In genomic region chr5:50058421-50059286, GRCm38 (mm10) we compare ENCODE assay signal across 8 mouse cellular contexts. TPM values are rescaled to one million over a fixed set of nuclear protein-coding genes. Genes with fewer than 3 reads are reported as not detected.
DNase-seq lines count a peak whose midpoint lies in the region; ATAC-seq and TF ChIP-seq lines count a peak whose summit lies in the region.

Gene Adgra3 (minus strand): TSS chr5:50059006.

- H3K27ac ChIP-seq in ES-E14 (ENCODE audit: insufficient read depth, low read depth, low read length, poor library complexity, severe bottlenecking): no peak within 1 kb of the TSS
- H3K27ac ChIP-seq in forebrain, embryonic 14.5 days (ENCODE audit: low read depth, low read length): peak within 1 kb of the TSS; percentile 74
- peak within 1 kb of the TSS; percentile 87 for H3K27ac ChIP-seq in heart, postnatal 0 days (ENCODE audit: low read depth)
- H3K27ac ChIP-seq in lung, embryonic 14.5 days (ENCODE audit: low read depth): peak within 1 kb of the TSS; percentile 90

- H3K9me3 ChIP-seq in ES-E14 (ENCODE audit: control insufficient read depth, insufficient read depth, low read depth, low read length): no peaks in the 10 kb centered on the region
- H3K9me3 ChIP-seq in forebrain, embryonic 14.5 days (replicated peaks; ENCODE audit: control insufficient read depth, low read length): no peaks in the 10 kb centered on the region
- no peaks in the 10 kb centered on the region for H3K9me3 ChIP-seq in heart, postnatal 0 days (replicated peaks; ENCODE audit: control insufficient read depth, low read length)
- H3K9me3 ChIP-seq in lung, embryonic 14.5 days (ENCODE audit: low read depth, low read length): no peaks in the 10 kb centered on the region

- peak within 1 kb of the TSS; percentile 85 to 96 for H3K4me3 ChIP-seq in ES-E14 (ENCODE audit: insufficient read depth in 1 of 2, low read depth in 1 of 2, low read length in 2 of 2, poor library complexity in 1 of 2, severe bottlenecking in 1 of 2)
- H3K4me3 ChIP-seq in forebrain, embryonic 14.5 days (ENCODE audit: low read depth, low read length): peak within 1 kb of the TSS; percentile 88
- peak within 1 kb of the TSS; percentile 92 for H3K4me3 ChIP-seq in heart, postnatal 0 days (ENCODE audit: low read depth, low read length)
- H3K4me3 ChIP-seq in lung, embryonic 14.5 days (ENCODE audit: low read depth, low read length): peak within 1 kb of the TSS; percentile 94

- H3K4me2 ChIP-seq in forebrain, embryonic 14.5 days (ENCODE audit: low read length): peak within 1 kb of the TSS; percentile 76
- peak within 1 kb of the TSS; percentile 95 for H3K4me2 ChIP-seq in heart, postnatal 0 days (ENCODE audit: low read depth, low read length)
- H3K4me2 ChIP-seq in lung, embryonic 14.5 days: peak within 1 kb of the TSS; percentile 77

- peaks cover 0 to 4% of the 10 kb centered on the region in 2 experiments; a peak in 1 of 4 replicates for H3K4me1 ChIP-seq in ES-E14 (ENCODE audit: control insufficient read depth in 2 of 2, insufficient read depth in 2 of 2, low read length in 2 of 2, poor library complexity in 1 of 2)
- H3K4me1 ChIP-seq in forebrain, embryonic 14.5 days (ENCODE audit: control insufficient read depth, insufficient read depth, low read length): peaks cover 14% of the 10 kb centered on the region
- H3K4me1 ChIP-seq in heart, postnatal 0 days (ENCODE audit: control insufficient read depth, insufficient read depth): peaks cover 15% of the 10 kb centered on the region
- H3K4me1 ChIP-seq in lung, embryonic 14.5 days (ENCODE audit: insufficient read depth): peaks cover 7% of the 10 kb centered on the region

- H3K27me3 ChIP-seq in forebrain, embryonic 14.5 days (replicated peaks; ENCODE audit: control insufficient read depth, insufficient read depth, low read length): no peaks in the 10 kb centered on the region
- H3K27me3 ChIP-seq in heart, postnatal 0 days (ENCODE audit: control insufficient read depth, insufficient read depth, low read length): no peaks in the 10 kb centered on the region
- no peaks in the 10 kb centered on the region for H3K27me3 ChIP-seq in lung, embryonic 14.5 days (ENCODE audit: insufficient read depth, low read length)

- peak; percentile 92 for ATAC-seq in forebrain, embryonic 14.5 days
- peak; percentile 92 for ATAC-seq in heart, postnatal 0 days (ENCODE audit: insufficient read depth, low read depth)
- ATAC-seq in lung, embryonic 14.5 days (ENCODE audit: insufficient read depth): peak; percentile 92

- in situ Hi-C loops in ES-E14 (cut with MboI; ENCODE audit: low sequenced_read_pairs in 2 of 2, unreplicated experiment in 2 of 2): no loop called here

- no peak for TF ChIP-seq EP300 in heart, postnatal 0 days (IDR thresholded peaks at IDR 0.05; ENCODE audit: low read depth)

- H3K9ac ChIP-seq in ES-E14 (ENCODE audit: insufficient read depth, low read depth, low read length, poor library complexity, severe bottlenecking): peak within 1 kb of the TSS; percentile 86
- H3K9ac ChIP-seq in forebrain, embryonic 14.5 days (ENCODE audit: low read length): peak within 1 kb of the TSS; percentile 98
- H3K9ac ChIP-seq in heart, postnatal 0 days (replicated peaks; ENCODE audit: low read depth, low read length): peak within 1 kb of the TSS; percentile 94
- H3K9ac ChIP-seq in lung, embryonic 14.5 days: peak within 1 kb of the TSS; percentile 99

- peak; percentile 42 for DNase-seq in ES-E14 (ENCODE audit: low read depth, low spot score)
- peak; percentile 30 for DNase-seq in c-Kit-positive CD71-positive TER-119-negative erythroid progenitor cells, embryonic 14.5 days (ENCODE audit: low read depth)
- peak; percentile 61 for DNase-seq in forebrain, embryonic 14.5 days (ENCODE audit: low spot score)
- DNase-seq in heart, postnatal 0 days (ENCODE audit: low spot score): peak; percentile 80
- DNase-seq in kidney, postnatal 4 days: peak; percentile 86 to 92
- peak; percentile 83 for DNase-seq in lung, embryonic 14.5 days
- DNase-seq in ovary, postnatal 10 days (ENCODE audit: low spot score): peak; percentile 58
- DNase-seq in thymus, postnatal 4 days: peak; percentile 66

- no peak for TF ChIP-seq CTCF in heart, postnatal 0 days (IDR thresholded peaks at IDR 0.05; ENCODE audit: low read depth)
- peak; percentile 17; the same call in 1 of the 2 replicates for TF ChIP-seq CTCF in lung, embryonic 14.5 days (IDR thresholded peaks at IDR 0.05; ENCODE audit: low read depth)

- WGBS in forebrain, embryonic 14.5 days: under 1% methylated on average over 79 of the region's 113 CpGs
- WGBS in heart, postnatal 0 days: 0% methylated on average over 65 of the region's 113 CpGs
- WGBS in lung, embryonic 14.5 days: under 1% methylated on average over 84 of the region's 113 CpGs

- H3K36me3 ChIP-seq in ES-E14 (ENCODE audit: control insufficient read depth, insufficient read depth, low read length, poor library complexity, severe bottlenecking): no peaks in the 10 kb centered on the region
- no peaks in the 10 kb centered on the region for H3K36me3 ChIP-seq in forebrain, embryonic 14.5 days (ENCODE audit: control insufficient read depth, insufficient read depth, low read length)
- H3K36me3 ChIP-seq in heart, postnatal 0 days (replicated peaks; ENCODE audit: control insufficient read depth, insufficient read depth, low read length): no peaks in the 10 kb centered on the region
- no peaks in the 10 kb centered on the region for H3K36me3 ChIP-seq in lung, embryonic 14.5 days (ENCODE audit: insufficient read depth)

TF ChIP-seq in ES-E14, 5 proteins besides CTCF, POLR2A, EP300 and RAD21:
- no peak for TF ChIP-seq ZC3H11A (IDR thresholded peaks at IDR 0.05; ENCODE audit: borderline replicate concordance, low read depth, low read length)
- TF ChIP-seq ZNF384 (IDR thresholded peaks at IDR 0.05; ENCODE audit: low read depth, low read length): no peak
- TF ChIP-seq HCFC1 (IDR thresholded peaks at IDR 0.05; ENCODE audit: borderline replicate concordance, insufficient read depth, low read length): no peak
- no peak for TF ChIP-seq CHD2 (IDR thresholded peaks at IDR 0.05; ENCODE audit: low read depth, low read length)
- TF ChIP-seq MAFK (IDR thresholded peaks at IDR 0.05; ENCODE audit: insufficient read depth, low read depth, low read length): no peak

RNA-seq across cellular contexts. Expression of gene Adgra3, which starts in this region (rescaled TPM):
- 59.2 and 105 TPM in 2 replicates for total RNA-seq in ES-E14 (2012; rRNA removed)
- 17.8 and 20.8 TPM in 2 replicates for polyA plus RNA-seq in forebrain, embryonic 14.5 days (2014; fragmentation: Nextera tagmentation; extraction: Ambion mirVana)
- 32.7 and 38.3 TPM in 2 replicates for total RNA-seq in heart, postnatal 0 days (2014; rRNA removed; ENCODE audit: low replicate concordance)
- 6.7 and 7.1 TPM in 2 replicates for polyA plus RNA-seq in heart, postnatal 0 days (2015; fragmentation: Nextera tagmentation; extraction: Ambion mirVana)
- polyA plus RNA-seq in lung, embryonic 14.5 days (2014; fragmentation: Nextera tagmentation; extraction: Ambion mirVana): 44.9 and 45.5 TPM in 2 replicates

Comparison
In these comparisons a context has a peak if more than half of its experiments do, and no peak if none do; other contexts are left out.
1. DNase-seq: peak in every context shown above with its lines; median percentile 89 in kidney, postnatal 4 days; 83 in lung, embryonic 14.5 days; 80 in heart, postnatal 0 days; 66 in thymus, postnatal 4 days; 61 in forebrain, embryonic 14.5 days; 58 in ovary, postnatal 10 days; 42 in ES-E14; 30 in c-Kit-positive CD71-positive TER-119-negative erythroid progenitor cells, embryonic 14.5 days.